17 mouse cellular contexts compared by ENCODE assay signal in genomic region chr6:12393574-12394380, GRCm38 (mm10).
A peak's percentile ranks its signal among the peaks of the same experiment; 100 is the strongest.
DNase-seq lines count a peak whose midpoint lies in the region; ATAC-seq and TF ChIP-seq lines count a peak whose summit lies in the region.
"Had no signal": no experiment of that assay in that cellular context is flagged by ENCODE, and none has a peak within 500 bp of the region (broad histone marks: within the 10 kb centered on the region; RNA-seq: fewer than 3 reads in every experiment).

No protein-coding gene starts in this region.

- no peak overlapping the region for H3K9ac ChIP-seq in heart, embryonic 11.5 days (ENCODE audit: low read depth, low read length)
- no peak overlapping the region for H3K9ac ChIP-seq in kidney, postnatal 0 days (ENCODE audit: low read depth, low read length)
- H3K9ac ChIP-seq in hindbrain, embryonic 16.5 days (ENCODE audit: low read depth, low read length): no peak overlapping the region
- H3K9ac ChIP-seq: hindbrain, embryonic 12.5 days had no signal

- H3K36me3 ChIP-seq in heart, embryonic 11.5 days (ENCODE audit: control insufficient read depth, insufficient read depth, low read length): no peaks in the 10 kb centered on the region
- H3K36me3 ChIP-seq in kidney, postnatal 0 days (ENCODE audit: insufficient read depth, low read length): no peaks in the 10 kb centered on the region
- no peaks in the 10 kb centered on the region for H3K36me3 ChIP-seq in hindbrain, embryonic 16.5 days (ENCODE audit: control insufficient read depth, insufficient read depth, low read length)
- H3K36me3 ChIP-seq: hindbrain, embryonic 12.5 days; limb, embryonic 10.5 days had no signal

- DNase-seq in heart, adult 8-10 months (ENCODE audit: low spot score): no peak
- peak; percentile 22 for DNase-seq in kidney, postnatal 0 days (ENCODE audit: low spot score)
- no peak for DNase-seq in kidney, adult 8-10 months
- DNase-seq in adrenal gland, postnatal 10 days: peak; percentile 9
- peak; percentile 10 for DNase-seq in lung, postnatal 10 days
- DNase-seq in cerebellum, adult 9-10 months: no peak
- DNase-seq: cerebellum, adult 2 months; embryo, embryonic 11 days; kidney, adult 11 months; right cerebral cortex, postnatal 4 days; thymus, adult 18-20 months had no signal

- no peaks in the 10 kb centered on the region for H3K4me1 ChIP-seq in heart, embryonic 11.5 days (ENCODE audit: control insufficient read depth, insufficient read depth, low read length)
- H3K4me1 ChIP-seq in kidney, postnatal 0 days (replicated peaks; ENCODE audit: insufficient read depth, low read length): no peaks in the 10 kb centered on the region
- no peaks in the 10 kb centered on the region; the same call in 1 of the 2 replicates for H3K4me1 ChIP-seq in hindbrain, embryonic 16.5 days (ENCODE audit: control insufficient read depth, insufficient read depth, low read depth, low read length)
- H3K4me1 ChIP-seq: hindbrain, embryonic 12.5 days; limb, embryonic 10.5 days had no signal

- TF ChIP-seq CTCF in kidney, postnatal 0 days (IDR thresholded peaks at IDR 0.05; ENCODE audit: low read depth): no peak

- no peaks in the 10 kb centered on the region for H3K9me3 ChIP-seq in heart, embryonic 11.5 days (replicated peaks; ENCODE audit: control insufficient read depth, low read length)
- no peaks in the 10 kb centered on the region for H3K9me3 ChIP-seq in kidney, postnatal 0 days (replicated peaks; ENCODE audit: low read length)
- no peaks in the 10 kb centered on the region for H3K9me3 ChIP-seq in hindbrain, embryonic 16.5 days (ENCODE audit: control insufficient read depth, low read length)
- H3K9me3 ChIP-seq: hindbrain, embryonic 12.5 days; limb, embryonic 10.5 days had no signal

- H3K27ac ChIP-seq in heart, embryonic 11.5 days (ENCODE audit: low read depth, low read length): no peak overlapping the region
- H3K27ac ChIP-seq in kidney, postnatal 0 days: no peak overlapping the region
- H3K27ac ChIP-seq in hindbrain, embryonic 16.5 days (ENCODE audit: low read depth, low read length): no peak overlapping the region
- H3K27ac ChIP-seq: hindbrain, embryonic 12.5 days; limb, embryonic 10.5 days; macrophage had no signal

- 42% methylated on average over 2 of the region's 2 CpGs for WGBS in heart, embryonic 11.5 days (ENCODE audit: insufficient replicate concordance)
- 54% methylated on average over 2 of the region's 2 CpGs for WGBS in kidney, postnatal 0 days
- 75% methylated on average over 2 of the region's 2 CpGs for WGBS in hindbrain, embryonic 16.5 days

- H3K27me3 ChIP-seq in heart, embryonic 11.5 days (ENCODE audit: control insufficient read depth, insufficient read depth, low read length): no peaks in the 10 kb centered on the region
- H3K27me3 ChIP-seq in kidney, postnatal 0 days (ENCODE audit: insufficient read depth, low read length): no peaks in the 10 kb centered on the region
- H3K27me3 ChIP-seq in hindbrain, embryonic 16.5 days (replicated peaks; ENCODE audit: control insufficient read depth, insufficient read depth, low read length): no peaks in the 10 kb centered on the region
- H3K27me3 ChIP-seq: hindbrain, embryonic 12.5 days had no signal

- no peak overlapping the region for H3K4me2 ChIP-seq in heart, embryonic 11.5 days
- H3K4me2 ChIP-seq in kidney, postnatal 0 days (ENCODE audit: low read length): no peak overlapping the region
- no peak overlapping the region for H3K4me2 ChIP-seq in hindbrain, embryonic 16.5 days (ENCODE audit: low read length)
- H3K4me2 ChIP-seq: hindbrain, embryonic 12.5 days had no signal

- no peak overlapping the region for H3K4me3 ChIP-seq in heart, embryonic 11.5 days (ENCODE audit: low read depth, low read length)
- no peak overlapping the region for H3K4me3 ChIP-seq in kidney, postnatal 0 days (replicated peaks; ENCODE audit: low read depth, low read length)
- no peak overlapping the region for H3K4me3 ChIP-seq in hindbrain, embryonic 16.5 days (ENCODE audit: low read length)
- H3K4me3 ChIP-seq: hindbrain, embryonic 12.5 days; limb, embryonic 10.5 days had no signal

- ATAC-seq in heart, embryonic 11.5 days (replicated peaks; ENCODE audit: insufficient number of reproducible peaks, low FRiP score, low TSS enrichment): peak; percentile 22; the same call in 1 of the 2 replicates
- ATAC-seq in kidney, postnatal 0 days (replicated peaks; ENCODE audit: low FRiP score, low read depth): no peak
- no peak for ATAC-seq in hindbrain, embryonic 16.5 days
- ATAC-seq: midbrain, embryonic 16.5 days had no signal

Comparison
In these comparisons a context has a peak if more than half of its experiments do, and no peak if none do; other contexts are left out.
1. DNase-seq: peak in kidney, postnatal 0 days (single experiment), adrenal gland, postnatal 10 days (single experiment) and lung, postnatal 10 days (single experiment); none in heart, adult 8-10 months (single experiment), kidney, adult 8-10 months (0 of 2) and cerebellum, adult 9-10 months (single experiment).